Mouse (Mus musculus): Measurements from ENCODE around the gene Emx1.

Gene Emx1

GRCm38 (mm10) chr6:85232045-85232444 is 44.8 kb downstream of the Emx1 start:
- peak; percentile 55 for DNase-seq

DNA sequence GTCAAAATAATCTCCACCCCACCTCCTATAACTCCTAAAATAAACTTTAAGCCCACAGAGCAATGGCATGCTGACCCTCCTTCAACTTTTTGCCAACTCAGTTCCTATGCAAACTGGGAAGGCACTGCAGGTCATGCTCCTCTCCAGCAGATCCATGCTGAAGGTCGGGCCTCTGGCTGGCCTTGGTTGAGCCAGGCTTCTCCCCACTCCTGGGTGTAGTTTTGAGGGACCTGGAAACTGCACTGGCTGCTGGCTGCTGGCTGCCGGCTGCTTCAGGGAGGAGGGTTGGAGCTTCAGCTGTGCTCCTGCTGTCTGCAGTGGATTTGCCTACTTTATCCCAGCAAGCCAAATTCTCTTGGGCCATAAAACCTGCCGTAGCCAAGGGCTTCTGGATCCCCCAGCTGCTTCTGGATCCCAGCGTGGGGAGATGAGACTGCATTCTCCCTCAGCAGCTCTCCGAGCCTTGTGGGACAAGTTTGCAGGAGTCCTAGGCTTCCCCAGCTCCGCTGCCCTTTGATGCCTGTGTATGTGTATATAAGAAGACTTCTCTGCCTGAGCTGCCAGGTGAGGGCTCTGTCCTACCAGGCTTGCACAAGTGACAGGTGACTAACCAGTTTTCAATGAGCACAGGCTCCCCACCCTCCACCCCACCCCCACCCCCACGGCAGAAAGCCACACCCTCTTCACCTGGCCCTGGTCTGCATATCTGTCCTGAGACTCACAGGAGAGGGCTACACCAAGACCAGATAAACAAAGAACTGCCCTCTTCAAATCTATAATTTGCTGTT is 45.8 kb downstream of the Emx1 start:
- no peak for DNase-seq

DNA sequence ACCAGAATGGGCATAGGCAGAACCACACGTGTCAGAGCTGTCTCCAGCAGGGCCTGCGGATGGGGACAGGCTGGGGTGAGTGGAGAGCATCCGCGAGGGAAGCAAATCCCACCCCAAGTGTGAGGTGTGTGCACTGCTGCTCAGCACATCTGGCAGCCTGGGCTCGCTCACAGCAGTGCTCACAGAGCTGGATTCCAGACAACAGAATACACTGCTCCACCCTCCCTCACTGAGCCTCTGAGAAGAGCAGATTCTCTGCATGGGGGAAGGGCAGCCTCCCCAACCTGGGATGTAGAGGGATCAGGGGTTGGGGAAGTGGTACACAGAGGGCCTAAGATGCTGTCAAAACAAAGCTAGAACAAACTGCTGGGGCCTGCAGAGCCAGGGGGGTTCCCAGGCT is 47.6 kb downstream of the Emx1 start:
- no peak for DNase-seq

GRCm38 (mm10) chr6:85237001-85237400 is 49.8 kb downstream of the Emx1 start:
- DNase-seq, result peak; percentile 52

DNA sequence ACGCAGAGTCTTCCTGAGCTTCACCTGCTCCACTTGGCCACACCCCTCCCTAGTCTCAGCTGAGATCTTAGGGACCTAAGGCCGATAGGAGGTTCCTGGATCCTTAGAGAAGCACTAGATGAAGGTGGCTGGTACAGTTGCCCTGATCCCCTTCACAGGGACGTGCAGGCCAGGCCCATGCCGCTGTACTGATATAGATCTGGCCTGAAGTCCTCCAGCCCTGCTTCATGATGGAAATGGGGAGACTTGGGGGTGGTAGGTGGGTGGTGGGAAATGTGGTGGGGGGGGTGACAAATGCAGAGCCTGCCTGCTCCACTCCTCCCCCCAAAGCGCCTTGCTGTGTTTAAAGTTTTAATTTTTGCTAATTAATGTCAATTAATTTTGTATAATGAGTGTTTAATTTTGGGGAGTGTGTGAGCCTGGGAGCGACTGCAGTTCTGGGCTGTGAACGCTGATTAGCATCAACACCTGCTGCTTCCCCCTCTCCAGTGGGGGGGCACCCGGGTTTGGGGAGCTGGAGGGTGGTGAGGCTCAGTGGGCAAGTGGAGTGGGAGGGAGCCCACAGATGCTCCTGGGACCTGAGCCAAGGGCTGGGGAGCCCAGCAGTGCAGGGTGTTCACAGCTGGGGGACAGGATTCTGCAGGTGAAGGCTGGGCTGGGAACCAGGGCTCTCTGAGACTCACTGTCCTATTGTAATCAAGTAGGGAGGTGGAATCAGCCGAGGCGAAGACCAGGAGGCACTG is 50.5 kb downstream of the Emx1 start:
- DNase-seq, result no peak

DNA sequence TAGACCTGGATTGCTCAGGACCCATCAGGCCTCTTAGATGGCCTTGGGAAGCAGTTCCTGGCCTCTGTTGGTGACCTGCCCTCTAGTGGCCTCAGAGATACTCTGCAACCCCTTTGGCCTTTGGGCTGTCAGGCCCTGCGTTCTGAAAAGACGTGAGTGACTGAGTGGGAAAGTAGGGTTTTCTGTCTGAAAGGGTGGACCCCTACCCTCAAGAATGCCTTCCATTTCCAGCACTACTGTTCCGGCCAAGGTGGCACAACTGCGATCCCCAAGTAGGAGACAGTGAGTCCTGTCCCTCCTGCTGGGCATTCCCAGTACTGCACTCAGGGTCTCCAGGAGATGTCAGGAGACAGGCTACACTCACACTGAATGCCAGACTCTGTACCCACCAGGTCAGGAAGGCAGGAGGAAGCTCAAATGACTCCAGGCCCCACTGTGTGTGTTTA is 51.8 kb downstream of the Emx1 start:
- DNase-seq, result peak; percentile 80

GRCm38 (mm10) chr6:85249821-85250220 is 62.6 kb downstream of the Emx1 start:
- DNase-seq, result no peak

DNA sequence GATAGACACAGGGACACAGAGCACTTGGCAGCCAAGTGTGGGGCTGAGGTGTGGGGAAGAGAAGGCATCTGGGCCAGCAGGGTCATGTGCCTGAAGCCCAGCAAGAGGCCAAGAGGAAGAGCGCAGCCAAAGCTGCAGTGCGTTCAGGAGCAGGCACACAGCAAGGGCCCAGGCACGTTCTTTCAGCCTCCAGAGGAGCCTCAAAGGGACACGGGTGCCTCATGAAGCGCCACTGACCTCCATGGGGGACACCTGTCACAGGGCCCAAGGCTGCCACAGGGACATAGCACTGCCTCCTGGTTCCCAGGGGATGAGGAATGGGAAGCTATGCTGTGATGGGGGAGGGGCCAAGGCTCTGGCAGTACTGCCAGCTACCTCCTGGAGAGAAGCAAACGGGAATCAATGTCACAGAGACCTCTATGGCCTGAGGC is 63.6 kb downstream of the Emx1 start:
- DNase-seq, result no peak

- peak; percentile 63 for DNase-seq
Measured at GRCm38 (mm10) chr6:85252251-85253058, 65.2 kb downstream of the Emx1 start.

DNA sequence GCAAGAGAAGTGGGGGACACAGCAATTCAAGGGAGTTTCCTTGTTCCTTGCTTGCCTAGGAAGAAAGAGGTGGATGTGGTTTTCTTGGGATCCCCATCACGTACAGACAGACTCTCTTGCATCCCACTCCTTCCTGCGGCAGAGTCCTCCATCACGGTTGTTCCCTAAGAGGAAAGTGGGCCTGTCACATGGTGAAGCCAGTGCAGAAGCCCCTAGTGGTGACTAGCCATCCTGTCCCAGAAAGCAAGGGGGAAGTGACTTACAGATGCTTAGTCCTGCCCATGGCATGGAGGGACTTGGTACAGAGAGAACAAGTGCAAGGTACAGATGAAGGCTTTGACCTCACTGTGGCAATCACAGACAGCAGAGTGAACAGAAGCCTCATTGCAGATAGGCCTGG is 66.0 kb downstream of the Emx1 start:
- DNase-seq, result peak; percentile 47

All from retina, postnatal 1 day (tissue).